Mouse (Mus musculus): ENCODE results near the gene Stx1b. TPM values are rescaled to one million over a fixed set of nuclear protein-coding genes. Genes with fewer than 3 reads are reported as not detected.
"Not testable (repeated sequence)": the region's sequence is repeated elsewhere in the genome, so short reads cannot be mapped to it uniquely, and the experiment has no call there.

Gene Stx1b
- not detected for polyA plus RNA-seq (2017; shearing (Covaris generic))

GRCm38 (mm10) chr7:127824176-127824871, at the start of gene Stx1b, which contains the start of gene Stx4a:
Gene Stx1b, minus strand, starts transcription at chr7:127824549.
Gene Stx4a, plus strand, starts transcription at chr7:127824294.
- no peak for ATAC-seq

- ATAC-seq, result no peak
Observed at GRCm38 (mm10) chr7:127870136-127870821, 45.9 kb upstream of the Stx1b start.

GRCm38 (mm10) chr7:127869149-127869810, 44.9 kb upstream of the Stx1b start:
- ATAC-seq, result no peak

- ATAC-seq, result no peak
Observed at GRCm38 (mm10) chr7:127867641-127868040, 43.3 kb upstream of the Stx1b start.

GRCm38 (mm10) chr7:127866434-127866833, 42.1 kb upstream of the Stx1b start:
- ATAC-seq, result no peak

- ATAC-seq, result no peak
Observed at GRCm38 (mm10) chr7:127858258-127858657, 33.9 kb upstream of the Stx1b start.

GRCm38 (mm10) chr7:127850906-127851305, 26.6 kb upstream of the Stx1b start:
- no peak for ATAC-seq

GRCm38 (mm10) chr7:127849973-127850875, 25.9 kb upstream of the Stx1b start:
- no peak for ATAC-seq

GRCm38 (mm10) chr7:127842001-127842718, 17.8 kb upstream of the Stx1b start:
- ATAC-seq, result peak; percentile 74

GRCm38 (mm10) chr7:127841340-127842000, 17.1 kb upstream of the Stx1b start:
- ATAC-seq, result peak; percentile 77

- ATAC-seq, result peak; percentile 23
Observed at GRCm38 (mm10) chr7:127840886-127841285, 16.5 kb upstream of the Stx1b start.

- ATAC-seq, result not testable (repeated sequence)
Observed at GRCm38 (mm10) chr7:127840031-127840430, 15.7 kb upstream of the Stx1b start.

- ATAC-seq, result not testable (repeated sequence)
Observed at GRCm38 (mm10) chr7:127837878-127838277, 13.5 kb upstream of the Stx1b start.

GRCm38 (mm10) chr7:127837473-127837872, 13.1 kb upstream of the Stx1b start:
- ATAC-seq, result no peak

GRCm38 (mm10) chr7:127835550-127835949, 11.2 kb upstream of the Stx1b start:
- ATAC-seq, result no peak

GRCm38 (mm10) chr7:127823236-127824171, 845 bp downstream of the Stx1b start:
- ATAC-seq, result no peak

- ATAC-seq, result no peak
Observed at GRCm38 (mm10) chr7:127822494-127822893, 1.9 kb downstream of the Stx1b start.

- no peak for ATAC-seq
Observed at GRCm38 (mm10) chr7:127820836-127821509, 3.4 kb downstream of the Stx1b start.

GRCm38 (mm10) chr7:127817776-127818175, 6.6 kb downstream of the Stx1b start:
- no peak for ATAC-seq
